Mouse (Mus musculus) ES-E14 (cell line): Measurements from ENCODE around the gene Jup. TPM values are rescaled to one million over a fixed set of nuclear protein-coding genes. Genes with fewer than 3 reads are reported as not detected.

Experiments
- DNase-seq: peaks from one replicate; pipeline ENCODE4 v3.0.0-alpha.2; 2013; ENCODE audit warnings: low read depth, low spot score
- H3K27ac ChIP-seq: 2 replicates; pipeline ENCODE4 v1.5.1; 2012; ENCODE audit warnings: low read depth, mild to moderate bottlenecking, low read length, moderate library complexity, mixed read lengths; ENCODE audit not compliant: poor library complexity, insufficient read depth, severe bottlenecking
- H3K36me3 ChIP-seq: 2 replicates; pipeline ENCODE4 v1.6.1; 2012; ENCODE audit warnings: mild to moderate bottlenecking, low read length, moderate library complexity, mixed read lengths; ENCODE audit not compliant: control insufficient read depth, poor library complexity, insufficient read depth, severe bottlenecking
- H3K4me1 ChIP-seq, 2 experiments: fragments of 150-350 bp in 1 of 2; sonication (generic) in 1 of 2; 2 replicates each; pipeline ENCODE4 v1.6.1; 2012; ENCODE audit warnings: low read length in 2 of 2, mild to moderate bottlenecking in 1 of 2, mixed read lengths in 1 of 2; ENCODE audit not compliant: control insufficient read depth in 2 of 2, insufficient read depth in 2 of 2, poor library complexity in 1 of 2
- H3K4me3 ChIP-seq, 2 experiments: fragments of 150-350 bp in 1 of 2; sonication (generic) in 1 of 2; 2 replicates each; pipeline ENCODE4 v1.5.1; 2012; ENCODE audit warnings: low read length in 2 of 2, low read depth in 1 of 2, mild to moderate bottlenecking in 1 of 2, mixed read lengths in 1 of 2; ENCODE audit not compliant: insufficient read depth in 1 of 2, poor library complexity in 1 of 2, severe bottlenecking in 1 of 2
- H3K9ac ChIP-seq: 2 replicates; pipeline ENCODE4 v1.6.1; 2012; ENCODE audit warnings: low read depth, mild to moderate bottlenecking, low read length, mixed read lengths; ENCODE audit not compliant: poor library complexity, insufficient read depth, severe bottlenecking
- H3K9me3 ChIP-seq: fragments of 150-350 bp; sonication (generic); 2 replicates; pipeline ENCODE4 v1.6.1; 2012; ENCODE audit warnings: low read depth, mild to moderate bottlenecking, low read length; ENCODE audit not compliant: control insufficient read depth, insufficient read depth
- CHD2 ChIP-seq: IDR thresholded peaks from 2 replicates; pipeline ENCODE4 v1.6.1; 2014; ENCODE audit warnings: mild to moderate bottlenecking, low read depth, low read length, inconsistent platforms
- HCFC1 ChIP-seq: IDR thresholded peaks from 2 replicates; pipeline ENCODE4 v1.6.1; 2012; ENCODE audit warnings: low read length, inconsistent platforms, borderline replicate concordance; ENCODE audit not compliant: insufficient read depth
- MAFK ChIP-seq: IDR thresholded peaks from 2 replicates; pipeline ENCODE4 v1.6.1; 2014; ENCODE audit warnings: mild to moderate bottlenecking, low read depth, low read length, inconsistent platforms; ENCODE audit not compliant: insufficient read depth
- ZC3H11A ChIP-seq: IDR thresholded peaks from 2 replicates; pipeline ENCODE4 v1.6.1; 2012; ENCODE audit warnings: low read depth, mild to moderate bottlenecking, inconsistent platforms, low read length, borderline replicate concordance
- ZNF384 ChIP-seq: IDR thresholded peaks from 2 replicates; pipeline ENCODE4 v1.6.1; 2012; ENCODE audit warnings: low read depth, low read length, inconsistent platforms
- in situ Hi-C, 2 experiments: fragments of 600-800 bp; cut with MboI; formaldehyde crosslinking; loops; one replicate each; pipeline ENCODE4 v1.15.1; 2025; ENCODE audit warnings: low sequenced_read_pairs in 2 of 2, inconsistent platforms in 1 of 2; ENCODE audit not compliant: unreplicated experiment in 2 of 2
- total RNA-seq: library from RNA; depleted of rRNA; stranded (reverse); fragments of 300-350 nt; gene quantifications from 2 replicates; pipeline ENCODE4 v1.2.3, GENCODE M21; 2012

Jup gene
- total RNA-seq, 1 experiment = 101 TPM

GRCm38 (mm10) chr11:100406995-100407705, 9.6 kb upstream of the Jup start:
- in situ Hi-C loops = no loop called here
- no peak overlapping the region for H3K4me3 ChIP-seq
- no peak overlapping the region for H3K27ac ChIP-seq
- H3K36me3 ChIP-seq = peaks cover 2% of the 10 kb centered on the region; the same call in 1 of the 2 replicates
- H3K9ac ChIP-seq = no peak overlapping the region
- peaks cover 2 to 26% of the 10 kb centered on the region in 2 experiments; a peak in 2 of 4 replicates for H3K4me1 ChIP-seq
- no peaks in the 10 kb centered on the region for H3K9me3 ChIP-seq
- no peak for DNase-seq
- TF ChIP-seq ZC3H11A (no peak), ZNF384 (no peak), HCFC1 (no peak), MAFK (no peak), CHD2 (no peak)

DNA sequence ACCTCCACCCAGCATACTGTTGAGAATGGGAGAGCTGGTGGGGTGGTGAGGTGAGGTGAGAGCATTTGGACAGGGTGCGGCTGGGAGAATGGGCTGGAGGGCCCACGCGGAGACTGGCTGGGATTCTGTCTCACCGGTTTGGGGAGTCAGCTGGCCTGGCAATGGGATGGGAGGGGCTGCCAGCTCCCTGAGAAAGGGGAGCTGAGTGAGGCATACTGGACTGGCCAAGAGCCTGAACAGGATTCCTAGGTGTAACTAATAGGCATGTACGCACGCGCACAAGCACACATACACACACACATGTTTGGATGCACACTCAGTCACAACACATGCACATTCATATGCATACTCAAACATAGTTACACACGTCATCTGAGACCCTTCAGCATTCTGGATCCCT, 8.7 kb upstream of the Jup start:
- no peak for TF ChIP-seq MAFK
- TF ChIP-seq HCFC1 = no peak
- no peak for TF ChIP-seq CHD2
- TF ChIP-seq ZNF384 = no peak
- TF ChIP-seq ZC3H11A = no peak
- DNase-seq = no peak
- Histone ChIP-seq H3K9ac (no peak overlapping the region), H3K9me3 (no peaks in the 10 kb centered on the region), H3K27ac (no peak overlapping the region), H3K4me3 (no peak overlapping the region), H3K4me1 (peaks cover 2 to 24% of the 10 kb centered on the region in 2 experiments; a peak in 2 of 4 replicates), H3K36me3 (peaks cover 2% of the 10 kb centered on the region; the same call in 1 of the 2 replicates)
- in situ Hi-C loops = no loop called here

DNA sequence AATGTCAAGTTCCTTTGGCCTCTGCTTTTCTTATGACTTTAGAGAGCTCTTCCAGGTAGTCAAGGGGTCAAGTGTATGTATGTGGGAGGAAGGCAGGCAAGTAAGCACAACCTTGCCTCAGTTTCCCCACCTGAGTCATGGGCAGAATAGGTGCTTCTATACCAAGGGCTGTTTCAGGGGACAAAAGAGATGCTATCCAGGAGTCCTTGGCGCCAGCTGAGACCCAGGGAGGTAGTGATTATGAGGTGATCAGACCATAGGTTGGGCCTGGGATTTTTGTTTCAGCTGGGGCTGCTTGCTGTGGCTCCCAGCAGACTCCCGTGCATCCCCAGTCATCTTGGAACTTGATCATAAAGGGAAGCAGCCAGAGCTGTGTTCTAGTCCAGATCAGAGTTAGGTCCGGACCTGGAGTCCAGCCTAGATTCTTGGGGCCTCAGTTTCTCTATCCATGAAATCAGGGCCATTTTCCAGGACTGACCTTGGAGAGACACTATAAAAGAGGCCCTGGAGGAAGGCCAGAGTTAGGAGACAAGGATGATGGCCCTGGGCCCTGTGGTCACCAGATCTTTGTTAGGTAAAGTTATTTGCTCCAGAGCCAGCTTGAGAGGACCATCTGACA, 7.0 kb upstream of the Jup start:
- DNase-seq = no peak
- Histone ChIP-seq H3K27ac (no peak overlapping the region), H3K9ac (no peak overlapping the region), H3K9me3 (no peaks in the 10 kb centered on the region), H3K4me1 (peaks cover 2 to 25% of the 10 kb centered on the region in 2 experiments; a peak in 3 of 4 replicates), H3K36me3 (peaks cover 2% of the 10 kb centered on the region; the same call in 1 of the 2 replicates), H3K4me3 (no peak overlapping the region)
- TF ChIP-seq MAFK = no peak
- TF ChIP-seq HCFC1 = no peak
- no peak for TF ChIP-seq ZC3H11A
- no peak for TF ChIP-seq ZNF384
- TF ChIP-seq CHD2 = no peak
- in situ Hi-C loops = no loop called here

GRCm38 (mm10) chr11:100403445-100404134, 6.0 kb upstream of the Jup start:
- H3K27ac ChIP-seq = no peak overlapping the region
- H3K9me3 ChIP-seq = no peaks in the 10 kb centered on the region
- H3K9ac ChIP-seq = no peak overlapping the region
- in situ Hi-C loops = no loop called here
- DNase-seq = no peak
- H3K4me3 ChIP-seq = no peak overlapping the region
- no peaks in the 10 kb centered on the region; the same call in 1 of the 2 replicates for H3K36me3 ChIP-seq
- TF ChIP-seq ZC3H11A (no peak), HCFC1 (no peak), MAFK (no peak), CHD2 (no peak), ZNF384 (no peak)
- H3K4me1 ChIP-seq = peaks cover 2 to 25% of the 10 kb centered on the region in 2 experiments; a peak in 3 of 4 replicates
